Mouse (Mus musculus) heart, embryonic 14.5 days (tissue): ENCODE data around the gene Vwa7. TPM values are rescaled to one million over a fixed set of nuclear protein-coding genes. Genes with fewer than 3 reads are reported as not detected.

Source experiments
- polyA plus RNA-seq: library from polyadenylated mRNA; unstranded; fragments of >200 nt; fragmentation: Nextera tagmentation; extraction: Ambion mirVana; gene quantifications from 2 replicates; pipeline ENCODE4 v1.2.1, GENCODE M21; 2014

The Vwa7 gene
- polyA plus RNA-seq, 1 experiment from 2014 or later = 0.42 TPM

Other genes with a start within 250 kb of the Vwa7 start
- not detected in 2 replicates for gene Cyp21a1, start 212.0 kb upstream of the Vwa7 start, polyA plus RNA-seq
- gene Stk19, start 179.6 kb upstream of the Vwa7 start, polyA plus RNA-seq = 17.1 and 18.4 TPM in 2 replicates
- 26.6 and 33.1 TPM in 2 replicates for gene Dxo, start 179.6 kb upstream of the Vwa7 start, polyA plus RNA-seq
- gene Skiv2l, start 166.4 kb upstream of the Vwa7 start, polyA plus RNA-seq = 22.4 and 23.0 TPM in 2 replicates
- gene Nelfe, start 166.2 kb upstream of the Vwa7 start, polyA plus RNA-seq = 65.7 and 65.8 TPM in 2 replicates
- gene Cfb, start 154.1 kb upstream of the Vwa7 start, polyA plus RNA-seq = 1.2 and 2.7 TPM in 2 replicates
- 0.38 and 0.53 TPM in 2 replicates for gene Zbtb12, start 137.1 kb upstream of the Vwa7 start, polyA plus RNA-seq
- not detected in 2 replicates for gene Gm20547, start 134.5 kb upstream of the Vwa7 start, polyA plus RNA-seq
- 1.0 and 1.2 TPM in 2 replicates for gene C2, start 118.3 kb upstream of the Vwa7 start, polyA plus RNA-seq
- 31.4 and 35.2 TPM in 2 replicates for gene Ehmt2, start 118.1 kb upstream of the Vwa7 start, polyA plus RNA-seq
- gene Slc44a4, start 102.1 kb upstream of the Vwa7 start, polyA plus RNA-seq = not detected in 2 replicates
- 13.7 and 14.6 TPM in 2 replicates for gene Neu1, start 85.3 kb upstream of the Vwa7 start, polyA plus RNA-seq
- gene Hspa1b, start 57.3 kb upstream of the Vwa7 start, polyA plus RNA-seq = 0.09 and 0.19 TPM in 2 replicates
- 0.55 TPM in 1 of 2 replicates, not detected in the other for gene Gm20481, start 46.7 kb upstream of the Vwa7 start, polyA plus RNA-seq
- gene Hspa1a, start 44.4 kb upstream of the Vwa7 start, polyA plus RNA-seq = 2.3 and 2.9 TPM in 2 replicates
- 2.2 and 2.7 TPM in 2 replicates for gene Hspa1l, start 43.9 kb upstream of the Vwa7 start, polyA plus RNA-seq
- 132 and 136 TPM in 2 replicates for gene Lsm2, start 34.7 kb upstream of the Vwa7 start, polyA plus RNA-seq
- 41.7 and 42.9 TPM in 2 replicates for gene Vars, start 15.6 kb upstream of the Vwa7 start, polyA plus RNA-seq
- gene Sapcd1, start 11.4 kb downstream of the Vwa7 start, polyA plus RNA-seq = 1.5 and 2.2 TPM in 2 replicates
- 2.6 and 3.5 TPM in 2 replicates for gene Msh5, start 30.2 kb downstream of the Vwa7 start, polyA plus RNA-seq
- 108 TPM in 2 replicates for gene Clic1, start 33.4 kb downstream of the Vwa7 start, polyA plus RNA-seq
- gene Ddah2, start 42.5 kb downstream of the Vwa7 start, polyA plus RNA-seq = 186 and 222 TPM in 2 replicates
- gene Ly6g6c, start 48.8 kb downstream of the Vwa7 start, polyA plus RNA-seq = not detected in 2 replicates
- 0.54 and 0.73 TPM in 2 replicates for gene Mpig6b, start 49.6 kb downstream of the Vwa7 start, polyA plus RNA-seq
- 0.32 TPM in 1 of 2 replicates, not detected in the other for gene Ly6g6e, start 60.3 kb downstream of the Vwa7 start, polyA plus RNA-seq
- gene Ly6g6d, start 61.5 kb downstream of the Vwa7 start, polyA plus RNA-seq = 1.9 and 2.6 TPM in 2 replicates
- not detected in 2 replicates for gene Ly6g6f, start 69.0 kb downstream of the Vwa7 start, polyA plus RNA-seq
- 61.9 and 64.5 TPM in 2 replicates for gene Abhd16a, start 72.7 kb downstream of the Vwa7 start, polyA plus RNA-seq
- gene Ly6g5c, start 91.7 kb downstream of the Vwa7 start, polyA plus RNA-seq = 0.59 TPM in 1 of 2 replicates, not detected in the other
- 0.28 TPM in 1 of 2 replicates, not detected in the other for gene Ly6g5b, start 98.8 kb downstream of the Vwa7 start, polyA plus RNA-seq
- gene Gpank1, start 104.9 kb downstream of the Vwa7 start, polyA plus RNA-seq = 10.0 and 11.4 TPM in 2 replicates
- gene Csnk2b, start 105.5 kb downstream of the Vwa7 start, polyA plus RNA-seq = 219 and 234 TPM in 2 replicates
- gene D17H6S53E, start 109.8 kb downstream of the Vwa7 start, polyA plus RNA-seq = 8.7 and 10.1 TPM in 2 replicates
- gene Apom, start 115.5 kb downstream of the Vwa7 start, polyA plus RNA-seq = 0.34 TPM in 1 of 2 replicates, not detected in the other
- gene Bag6, start 118.6 kb downstream of the Vwa7 start, polyA plus RNA-seq = 63.3 and 68.6 TPM in 2 replicates
- 81.9 and 138 TPM in 2 replicates for gene Prrc2a, start 148.3 kb downstream of the Vwa7 start, polyA plus RNA-seq
- gene Aif1, start 159.5 kb downstream of the Vwa7 start, polyA plus RNA-seq = 7.4 and 9.4 TPM in 2 replicates
- gene Lst1, start 171.9 kb downstream of the Vwa7 start, polyA plus RNA-seq = 9.5 and 11.2 TPM in 2 replicates
- gene Ltb, start 177.9 kb downstream of the Vwa7 start, polyA plus RNA-seq = 0.40 and 0.61 TPM in 2 replicates
- not detected in 2 replicates for gene Tnf, start 185.4 kb downstream of the Vwa7 start, polyA plus RNA-seq
- not detected in 2 replicates for gene Lta, start 188.8 kb downstream of the Vwa7 start, polyA plus RNA-seq
- 0.69 TPM in 1 of 2 replicates, not detected in the other for gene Gm16181, start 204.3 kb downstream of the Vwa7 start, polyA plus RNA-seq
- gene Atp6v1g2, start 217.1 kb downstream of the Vwa7 start, polyA plus RNA-seq = 10.7 and 14.3 TPM in 2 replicates
- gene Nfkbil1, start 219.2 kb downstream of the Vwa7 start, polyA plus RNA-seq = 3.1 and 4.2 TPM in 2 replicates
- 237 and 246 TPM in 2 replicates for gene Ddx39b, start 225.2 kb downstream of the Vwa7 start, polyA plus RNA-seq
- 52.4 and 59.8 TPM in 2 replicates for gene H2-D1, start 246.2 kb downstream of the Vwa7 start, polyA plus RNA-seq